Mouse (Mus musculus) limb, embryonic 14.5 days (tissue): ENCODE results near the gene Spcs2. TPM values are rescaled to one million over a fixed set of nuclear protein-coding genes. Genes with fewer than 3 reads are reported as not detected.

Experiments
- ATAC-seq: fragments of 200-750 bp; cut with Nextera tagmentation; 2 replicates; pipeline ENCODE4 v1.8.0; 2017; ENCODE audit warnings: low read depth, moderate number of reproducible peaks, moderate TSS enrichment; ENCODE audit not compliant: low FRiP score
- DNase-seq: peaks from one replicate; pipeline ENCODE4 v3.0.0-alpha.2; 2015; ENCODE audit warnings: low spot score
- H3K27ac ChIP-seq: fragments of 300-500 bp; sonication (generic); replicated peaks from 2 replicates; pipeline ENCODE4 v1.5.1; 2014; ENCODE audit warnings: low read depth, mild to moderate bottlenecking, low read length, moderate library complexity, mixed read lengths
- H3K27me3 ChIP-seq: fragments of 300-500 bp; sonication (generic); 2 replicates; pipeline ENCODE4 v1.6.1; 2014; ENCODE audit warnings: low read length, mixed read lengths; ENCODE audit not compliant: control insufficient read depth, insufficient read depth
- H3K36me3 ChIP-seq: fragments of 300-500 bp; sonication (generic); 2 replicates; pipeline ENCODE4 v1.6.1; 2014; ENCODE audit warnings: mild to moderate bottlenecking, low read length, moderate library complexity, mixed read lengths; ENCODE audit not compliant: control insufficient read depth, insufficient read depth
- H3K4me1 ChIP-seq: fragments of 300-500 bp; sonication (generic); 2 replicates; pipeline ENCODE4 v1.6.1; 2014; ENCODE audit warnings: antibody characterized with exemption, low read length, mixed read lengths; ENCODE audit not compliant: control insufficient read depth, insufficient read depth
- H3K4me2 ChIP-seq: fragments of 300-500 bp; sonication (generic); replicated peaks from 2 replicates; pipeline ENCODE4 v1.6.1; 2014; ENCODE audit warnings: low read depth, mild to moderate bottlenecking, low read length, moderate library complexity; ENCODE audit not compliant: severe bottlenecking
- H3K4me3 ChIP-seq: fragments of 300-500 bp; sonication (generic); replicated peaks from 2 replicates; pipeline ENCODE4 v1.5.1; 2014; ENCODE audit warnings: low read length
- H3K9ac ChIP-seq: fragments of 300-500 bp; sonication (generic); 2 replicates; pipeline ENCODE4 v1.6.1; 2014; ENCODE audit warnings: mild to moderate bottlenecking, low read depth, low read length, moderate library complexity; ENCODE audit not compliant: severe bottlenecking
- H3K9me3 ChIP-seq: fragments of 300-500 bp; sonication (generic); 2 replicates; pipeline ENCODE4 v1.6.1; 2016; ENCODE audit warnings: low read length; ENCODE audit not compliant: control insufficient read depth
- POLR2A ChIP-seq: fragments of 200-500 bp; IDR thresholded peaks from 2 replicates; pipeline ENCODE4 v1.8.0; 2012; ENCODE audit warnings: inconsistent platforms, mild to moderate bottlenecking, moderate library complexity, borderline replicate concordance; ENCODE audit not compliant: insufficient read depth, insufficient read length; ENCODE audit errors: extremely low read depth
- WGBS: fragments of 180-500 bp; shearing (Covaris S2); extraction: QIAGEN DNeasy Blood & Tissue Kit; methylation state at CpG from one replicate; pipeline ENCODE4 v1.1.7; 2014; 5-methylcytosine and 5-hydroxymethylcytosine counted together
- polyA plus RNA-seq, 2 experiments: library from polyadenylated mRNA; depleted of rRNA in 1 of 2; stranded (reverse) in 1 of 2; unstranded in 1 of 2; fragments of >200 nt; fragmentation: Nextera tagmentation in 1 of 2; extraction: Ambion mirVana in 1 of 2; gene quantifications; 2 replicates each; pipeline versions ENCODE4 v1.2.1 to v1.2.3; 2012 to 2014

The Spcs2 gene
- polyA plus RNA-seq, 2 experiments = 115 to 301 TPM

- no peak for DNase-seq
- no peak overlapping the region for H3K4me3 ChIP-seq
- peaks cover 31% of the 10 kb centered on the region for H3K36me3 ChIP-seq
- 0 out of 2 replicates have a peak overlapping the region, but pooled peaks have one; percentile 3 for H3K4me2 ChIP-seq
- no peak for ATAC-seq
- H3K9me3 ChIP-seq = no peaks in the 10 kb centered on the region
- H3K9ac ChIP-seq = no peak overlapping the region
- 86% methylated on average over 14 of the region's 14 CpGs for WGBS
- TF ChIP-seq POLR2A = no peak
- no peak overlapping the region for H3K27ac ChIP-seq
- no peaks in the 10 kb centered on the region for H3K27me3 ChIP-seq
- H3K4me1 ChIP-seq = peaks cover 13% of the 10 kb centered on the region
Observed at GRCm38 (mm10) chr7:99856266-99856861, 6.9 kb downstream of the Spcs2 start.

GRCm38 (mm10) chr7:99854311-99854710 is 9.0 kb downstream of the Spcs2 start:
- H3K9ac ChIP-seq = no peak overlapping the region
- 73% methylated on average over 4 of the region's 4 CpGs for WGBS
- no peak overlapping the region for H3K4me3 ChIP-seq
- H3K27ac ChIP-seq = no peak overlapping the region
- no peak for ATAC-seq
- no peak for DNase-seq
- H3K9me3 ChIP-seq = no peaks in the 10 kb centered on the region
- H3K4me2 ChIP-seq = no peak overlapping the region
- no peak for TF ChIP-seq POLR2A
- no peaks in the 10 kb centered on the region for H3K27me3 ChIP-seq
- peaks cover 13% of the 10 kb centered on the region for H3K4me1 ChIP-seq
- peaks cover 31% of the 10 kb centered on the region for H3K36me3 ChIP-seq

- DNase-seq (no peak), ATAC-seq (no peak)
- H3K4me3 ChIP-seq = no peak overlapping the region
- H3K4me2 ChIP-seq = no peak overlapping the region
- no peak overlapping the region for H3K9ac ChIP-seq
- H3K36me3 ChIP-seq = peaks cover 38% of the 10 kb centered on the region
- H3K27me3 ChIP-seq = no peaks in the 10 kb centered on the region
- TF ChIP-seq POLR2A = no peak
- H3K27ac ChIP-seq = no peak overlapping the region
- H3K9me3 ChIP-seq = no peaks in the 10 kb centered on the region
- 84% methylated on average over 7 of the region's 7 CpGs for WGBS
- peaks cover 13% of the 10 kb centered on the region for H3K4me1 ChIP-seq
Observed at GRCm38 (mm10) chr7:99853350-99853749, 9.9 kb downstream of the Spcs2 start.

DNA sequence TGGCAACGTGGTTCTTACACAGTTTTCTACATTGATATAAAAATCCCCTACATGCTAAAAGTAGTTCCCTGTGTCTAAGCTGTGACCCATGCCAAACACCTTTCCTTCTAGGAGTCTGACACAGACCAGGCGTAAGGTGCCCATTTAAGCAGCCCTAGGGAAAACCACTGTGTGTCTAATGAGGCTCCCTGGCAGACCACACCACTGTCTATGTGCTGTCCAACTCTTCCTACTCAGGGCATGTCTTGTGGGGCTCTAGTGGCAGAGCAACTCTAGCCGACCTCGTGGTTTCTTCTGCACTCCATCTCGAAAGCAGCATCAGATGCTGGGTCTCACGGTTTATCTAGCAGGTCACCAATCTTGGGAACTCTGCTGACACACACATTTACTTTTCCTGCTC is 11.6 kb downstream of the Spcs2 start:
- Histone ChIP-seq H3K4me1 (peaks cover 4% of the 10 kb centered on the region), H3K4me2 (no peak overlapping the region), H3K36me3 (peaks cover 51% of the 10 kb centered on the region), H3K9ac (no peak overlapping the region), H3K27ac (no peak overlapping the region), H3K27me3 (no peaks in the 10 kb centered on the region), H3K4me3 (no peak overlapping the region), H3K9me3 (no peaks in the 10 kb centered on the region)
- no peak for DNase-seq
- WGBS = 87% methylated on average over 6 of the region's 6 CpGs
- ATAC-seq = no peak
- no peak for TF ChIP-seq POLR2A

DNA sequence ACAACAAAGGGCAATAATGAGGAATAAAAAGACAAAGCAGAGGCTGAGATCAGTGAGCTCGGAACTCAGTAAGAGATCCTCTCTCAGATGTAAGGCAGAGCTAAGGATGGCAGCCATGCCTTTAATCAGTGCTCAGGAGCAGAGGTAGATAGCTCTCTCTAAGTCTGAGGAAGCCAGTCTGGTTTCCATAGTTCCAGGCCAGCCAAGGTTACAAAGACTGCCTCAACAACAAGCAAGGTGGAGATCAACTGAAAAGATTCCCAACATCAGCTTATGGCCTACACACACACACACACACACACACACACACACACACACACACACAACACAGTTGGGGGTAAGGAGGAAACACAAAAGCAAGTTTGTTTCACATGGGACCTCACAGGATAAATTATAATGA is 12.1 kb downstream of the Spcs2 start:
- ATAC-seq (no peak), DNase-seq (no peak)
- Histone ChIP-seq H3K4me1 (no peaks in the 10 kb centered on the region), H3K9ac (no peak overlapping the region), H3K27me3 (no peaks in the 10 kb centered on the region), H3K4me2 (no peak overlapping the region), H3K27ac (no peak overlapping the region), H3K4me3 (no peak overlapping the region), H3K36me3 (peaks cover 51% of the 10 kb centered on the region), H3K9me3 (no peaks in the 10 kb centered on the region)
- TF ChIP-seq POLR2A = no peak
- WGBS = 78% methylated on average over 1 of the region's 1 CpGs
